Mouse (Mus musculus): ENCODE results near the gene 0610030E20Rik.

Gene 0610030E20Rik

GRCm38 (mm10) chr6:72347166-72347941 is at the start of gene 0610030E20Rik:
TSS of gene 0610030E20Rik (plus strand) at chr6:72347317.
- in situ Hi-C loops (cut with MboI), result no loop called here

GRCm38 (mm10) chr6:72297825-72298224 is 49.3 kb upstream of the 0610030E20Rik start:
- in situ Hi-C loops (cut with MboI), result no loop called here

GRCm38 (mm10) chr6:72302349-72302925 is 44.7 kb upstream of the 0610030E20Rik start:
- in situ Hi-C loops (cut with MboI), result no loop called here

GRCm38 (mm10) chr6:72303510-72303909 is 43.6 kb upstream of the 0610030E20Rik start:
- in situ Hi-C loops (cut with MboI), result no loop called here

- in situ Hi-C loops (cut with MboI), result no loop called here
Observed at GRCm38 (mm10) chr6:72312198-72312597, 34.9 kb upstream of the 0610030E20Rik start.

- in situ Hi-C loops (cut with MboI), result no loop called here
Observed at GRCm38 (mm10) chr6:72313124-72313867, 33.8 kb upstream of the 0610030E20Rik start.

GRCm38 (mm10) chr6:72315384-72315783 is 31.7 kb upstream of the 0610030E20Rik start:
- in situ Hi-C loops (cut with MboI), result no loop called here

- in situ Hi-C loops (cut with MboI), result no loop called here
Observed at GRCm38 (mm10) chr6:72316044-72316443, 31.1 kb upstream of the 0610030E20Rik start.

- in situ Hi-C loops (cut with MboI), result no loop called here
Observed at GRCm38 (mm10) chr6:72318440-72318839, 28.7 kb upstream of the 0610030E20Rik start.

GRCm38 (mm10) chr6:72319019-72319418 is 28.1 kb upstream of the 0610030E20Rik start:
- in situ Hi-C loops (cut with MboI), result no loop called here

GRCm38 (mm10) chr6:72322936-72323335 is 24.2 kb upstream of the 0610030E20Rik start:
- in situ Hi-C loops (cut with MboI), result no loop called here

GRCm38 (mm10) chr6:72323786-72324508 is 23.2 kb upstream of the 0610030E20Rik start:
- in situ Hi-C loops (cut with MboI), result no loop called here

GRCm38 (mm10) chr6:72326274-72326673 is 20.8 kb upstream of the 0610030E20Rik start:
- in situ Hi-C loops (cut with MboI), result no loop called here

- in situ Hi-C loops (cut with MboI), result no loop called here
Observed at GRCm38 (mm10) chr6:72329019-72329418, 18.1 kb upstream of the 0610030E20Rik start.

- in situ Hi-C loops (cut with MboI), result no loop called here
Observed at GRCm38 (mm10) chr6:72330133-72330532, 17.0 kb upstream of the 0610030E20Rik start.

GRCm38 (mm10) chr6:72333111-72333510 is 14.0 kb upstream of the 0610030E20Rik start:
- in situ Hi-C loops (cut with MboI), result no loop called here

GRCm38 (mm10) chr6:72340481-72340880 is 6.6 kb upstream of the 0610030E20Rik start:
- in situ Hi-C loops (cut with MboI), result no loop called here

GRCm38 (mm10) chr6:72344396-72345073 is 2.6 kb upstream of the 0610030E20Rik start:
- in situ Hi-C loops (cut with MboI), result no loop called here

- in situ Hi-C loops (cut with MboI), result no loop called here
Observed at GRCm38 (mm10) chr6:72345074-72345567, 2.0 kb upstream of the 0610030E20Rik start, which contains the start of gene Usp39. TSS of gene Usp39 (minus strand) at chr6:72345184.

- in situ Hi-C loops (cut with MboI), result no loop called here
Observed at GRCm38 (mm10) chr6:72345633-72346032, 1.5 kb upstream of the 0610030E20Rik start.

GRCm38 (mm10) chr6:72346261-72346660 is 856 bp upstream of the 0610030E20Rik start:
- in situ Hi-C loops (cut with MboI), result no loop called here
